Comparison of ENCODE assay signal across 8 mouse cellular contexts in genomic region chr2:151575699-151576389, GRCm38 (mm10). TPM values are rescaled to one million over a fixed set of nuclear protein-coding genes. Genes with fewer than 3 reads are reported as not detected.
A peak's percentile ranks its signal among the peaks of the same experiment; 100 is the strongest.
DNase-seq lines count a peak whose midpoint lies in the region; ATAC-seq and TF ChIP-seq lines count a peak whose summit lies in the region.

No protein-coding gene starts in this region.

- TF ChIP-seq CTCF in lung, postnatal 0 days (IDR thresholded peaks at IDR 0.05) = no peak

- ATAC-seq in hindbrain, embryonic 13.5 days (ENCODE audit: low FRiP score) = peak; percentile 96
- ATAC-seq in lung, postnatal 0 days = peak; percentile 89

- H3K27ac ChIP-seq in hindbrain, embryonic 13.5 days = peak overlapping the region; percentile 88
- peak overlapping the region; percentile 69 for H3K27ac ChIP-seq in lung, postnatal 0 days (ENCODE audit: low read length)

- DNase-seq in R1 (ENCODE audit: low read depth, low spot score) = peak; percentile 96
- peak; percentile 91 to 95 for DNase-seq in cerebellum, postnatal 10 days
- peak; percentile 81 to 86 for DNase-seq in frontal cortex, postnatal 25 days (ENCODE audit: low spot score in 2 of 2)
- DNase-seq in layer of hippocampus, postnatal 14 days (ENCODE audit: low spot score in 2 of 2) = peak; percentile 86 to 94
- DNase-seq in lung, postnatal 0 days (ENCODE audit: low spot score) = peak; percentile 92
- peak; percentile 84 for DNase-seq in ovary, postnatal 36 days (ENCODE audit: low spot score)
- DNase-seq in thymus, postnatal 36 days = peak; percentile 62 to 66

- peak overlapping the region; percentile 70 for H3K4me2 ChIP-seq in hindbrain, embryonic 13.5 days
- H3K4me2 ChIP-seq in lung, postnatal 0 days (replicated peaks; ENCODE audit: low read depth, low read length) = peak overlapping the region; percentile 78

- TF ChIP-seq EP300 in lung, postnatal 0 days (IDR thresholded peaks at IDR 0.05) = no peak

- WGBS in hindbrain, embryonic 13.5 days = under 1% methylated on average over 38 of the region's 38 CpGs
- 3% methylated on average over 38 of the region's 38 CpGs for WGBS in lung, postnatal 0 days

- H3K4me1 ChIP-seq in hindbrain, embryonic 13.5 days (replicated peaks) = peaks cover 14% of the 10 kb centered on the region
- H3K4me1 ChIP-seq in lung, postnatal 0 days (ENCODE audit: insufficient read depth, low read depth, low read length) = peaks cover 8% of the 10 kb centered on the region; the same call in 1 of the 2 replicates

- H3K4me3 ChIP-seq in hindbrain, embryonic 13.5 days = peak overlapping the region; percentile 47
- peak overlapping the region; percentile 41 for H3K4me3 ChIP-seq in lung, postnatal 0 days (ENCODE audit: low read depth, low read length)

- 0 out of 2 replicates have a peak, but pooled peaks cover 6% of the 10 kb centered on the region for H3K27me3 ChIP-seq in hindbrain, embryonic 13.5 days
- H3K27me3 ChIP-seq in lung, postnatal 0 days (replicated peaks; ENCODE audit: insufficient read depth, low read length) = no peaks in the 10 kb centered on the region

- no peaks in the 10 kb centered on the region for H3K9me3 ChIP-seq in hindbrain, embryonic 13.5 days
- H3K9me3 ChIP-seq in lung, postnatal 0 days (ENCODE audit: low read length) = no peaks in the 10 kb centered on the region

- H3K9ac ChIP-seq in hindbrain, embryonic 13.5 days = peak overlapping the region; percentile 70
- H3K9ac ChIP-seq in lung, postnatal 0 days (replicated peaks; ENCODE audit: low read depth) = peak overlapping the region; percentile 34; the same call in 1 of the 2 replicates

- H3K36me3 ChIP-seq in hindbrain, embryonic 13.5 days = no peaks in the 10 kb centered on the region
- no peaks in the 10 kb centered on the region for H3K36me3 ChIP-seq in lung, postnatal 0 days (ENCODE audit: insufficient read depth, low read length)

RNA-seq across cellular contexts. Expression of gene Sdcbp2, which starts 3.4 kb away (rescaled TPM):
- polyA plus RNA-seq in hindbrain, embryonic 13.5 days (2015; fragmentation: Nextera tagmentation; extraction: Ambion mirVana) = 0.54 and 0.90 TPM in 2 replicates
- total RNA-seq in layer of hippocampus, postnatal 14 days (2021) = 1 to 10 TPM in 1 of 2 experiments, under 1 TPM in 1; 0.81 to 1.9 TPM
- polyA plus RNA-seq in lung, postnatal 0 days (2015; fragmentation: Nextera tagmentation; extraction: Ambion mirVana) = 1.6 and 2.5 TPM in 2 replicates

RNA-seq across cellular contexts. Expression of gene Fkbp1a, which starts 33.6 kb away (rescaled TPM):
- polyA plus RNA-seq in hindbrain, embryonic 13.5 days (2015; fragmentation: Nextera tagmentation; extraction: Ambion mirVana) = 587 and 616 TPM in 2 replicates
- 100 to 1,000 TPM; 804 to 810 TPM for total RNA-seq in layer of hippocampus, postnatal 14 days (2021)
- polyA plus RNA-seq in lung, postnatal 0 days (2015; fragmentation: Nextera tagmentation; extraction: Ambion mirVana) = 686 and 696 TPM in 2 replicates

RNA-seq across cellular contexts. Expression of gene Snph, which starts 56.5 kb away (rescaled TPM):
- polyA plus RNA-seq in hindbrain, embryonic 13.5 days (2015; fragmentation: Nextera tagmentation; extraction: Ambion mirVana) = 14.1 and 16.6 TPM in 2 replicates
- 100 to 1,000 TPM; 303 to 326 TPM for total RNA-seq in layer of hippocampus, postnatal 14 days (2021)
- 0.17 and 0.18 TPM in 2 replicates for polyA plus RNA-seq in lung, postnatal 0 days (2015; fragmentation: Nextera tagmentation; extraction: Ambion mirVana)

Comparison
In these comparisons a context has a peak if more than half of its experiments do, and no peak if none do; other contexts are left out.
1. Peak in every context shown above with its lines: DNase-seq, ATAC-seq, H3K4me3 ChIP-seq and H3K27ac ChIP-seq.
2. RNA of gene Snph, which starts 56.5 kb away (polyA plus RNA-seq): 14.1 to 16.6 TPM in hindbrain, embryonic 13.5 days; 0.17 to 0.18 TPM in lung, postnatal 0 days; every median in the first group is over 10 times any median in the second.